In the genomic region with DNA sequence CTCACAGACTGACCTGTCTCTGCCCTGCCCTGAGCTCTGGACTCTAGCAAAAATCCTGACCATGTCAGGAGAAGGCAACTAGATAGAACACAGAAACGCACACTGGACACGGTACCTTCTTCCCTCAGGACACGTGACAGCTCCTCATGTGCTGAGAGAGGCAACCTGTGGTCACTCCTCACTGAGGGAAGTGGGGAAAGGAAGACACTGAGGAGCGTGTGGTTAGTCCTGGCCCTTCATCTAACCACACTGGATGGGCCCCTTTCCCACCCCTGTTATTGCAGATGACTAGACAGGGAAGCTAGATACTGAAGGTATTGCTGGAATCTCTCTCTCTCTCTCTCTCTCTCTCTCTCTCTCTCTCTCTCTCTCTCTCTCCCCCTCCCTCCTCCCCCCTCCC, we compare ENCODE assay signal across 30 mouse cellular contexts. TPM values are rescaled to one million over a fixed set of nuclear protein-coding genes. Genes with fewer than 3 reads are reported as not detected.
DNase-seq lines count a peak whose midpoint lies in the region; ATAC-seq and TF ChIP-seq lines count a peak whose summit lies in the region.
"Had no signal": no experiment of that assay in that cellular context is flagged by ENCODE, and none has a peak within 500 bp of the region (broad histone marks: within the 10 kb centered on the region; RNA-seq: fewer than 3 reads in every experiment).

No protein-coding gene starts in this region.

- no peak overlapping the region for H3K4me2 ChIP-seq in heart, postnatal 0 days (ENCODE audit: low read depth, low read length)
- H3K4me2 ChIP-seq: embryonic facial prominence, embryonic 13.5 days; heart, embryonic 15.5 days; hindbrain, embryonic 13.5 days; liver, embryonic 13.5 days; midbrain, embryonic 11.5 days; neural tube, embryonic 12.5 days had no signal

- no peak for TF ChIP-seq CTCF in heart, postnatal 0 days (IDR thresholded peaks at IDR 0.05; ENCODE audit: low read depth)

- no peak overlapping the region for H3K9ac ChIP-seq in heart, postnatal 0 days (replicated peaks; ENCODE audit: low read depth, low read length)
- H3K9ac ChIP-seq: embryonic facial prominence, embryonic 13.5 days; heart, embryonic 15.5 days; hindbrain, embryonic 13.5 days; liver, embryonic 13.5 days; neural tube, embryonic 12.5 days had no signal

- no peaks in the 10 kb centered on the region for H3K27me3 ChIP-seq in heart, postnatal 0 days (ENCODE audit: control insufficient read depth, insufficient read depth, low read length)
- H3K27me3 ChIP-seq: embryonic facial prominence, embryonic 13.5 days; heart, embryonic 15.5 days; hindbrain, embryonic 13.5 days; neural tube, embryonic 12.5 days had no signal

- WGBS in heart, postnatal 0 days, result 45% methylated on average over 4 of the region's 4 CpGs

- H3K27ac ChIP-seq in heart, postnatal 0 days (ENCODE audit: low read depth), result no peak overlapping the region
- H3K27ac ChIP-seq: embryonic facial prominence, embryonic 13.5 days; heart, embryonic 10.5 days; heart, embryonic 15.5 days; hindbrain, embryonic 13.5 days; layer of hippocampus, adult 2 months; left cerebral cortex, adult 2 months; liver, embryonic 13.5 days; macrophage; neural tube, embryonic 12.5 days had no signal

- peak; percentile 4 for DNase-seq in heart, postnatal 0 days (ENCODE audit: low spot score)
- DNase-seq in heart, adult 18-20 months, result no peak
- peak; percentile 39 for DNase-seq in MN1 (ENCODE audit: low spot score)
- no peak for DNase-seq in liver
- no peak for DNase-seq in left cerebral cortex, adult 9 months (ENCODE audit: low spot score in 2 of 2)
- no peak for DNase-seq in left cerebral cortex, postnatal 25 days (ENCODE audit: low spot score in 2 of 2)
- DNase-seq: adrenal gland, adult 8-10 months; cerebellum, adult 2 months; cerebellum, postnatal 36 days; embryo, embryonic 11 days; gastrocnemius, postnatal 10 days; heart, postnatal 36 days; kidney, postnatal 36 days; left cerebral cortex, postnatal 4 days; liver, embryonic 13.5 days; lung, adult 18-20 months had no signal

- H3K36me3 ChIP-seq in heart, postnatal 0 days (replicated peaks; ENCODE audit: control insufficient read depth, insufficient read depth, low read length), result no peaks in the 10 kb centered on the region
- H3K36me3 ChIP-seq: embryonic facial prominence, embryonic 13.5 days; heart, embryonic 10.5 days; heart, embryonic 15.5 days; hindbrain, embryonic 13.5 days; liver, embryonic 13.5 days; neural tube, embryonic 12.5 days had no signal

- no peak for TF ChIP-seq EP300 in heart, postnatal 0 days (IDR thresholded peaks at IDR 0.05; ENCODE audit: low read depth)

- H3K4me1 ChIP-seq in heart, postnatal 0 days (ENCODE audit: control insufficient read depth, insufficient read depth), result no peaks in the 10 kb centered on the region
- H3K4me1 ChIP-seq: heart, embryonic 15.5 days; hindbrain, embryonic 13.5 days; liver, embryonic 13.5 days; neural tube, embryonic 12.5 days had no signal

- no peaks in the 10 kb centered on the region for H3K9me3 ChIP-seq in heart, postnatal 0 days (replicated peaks; ENCODE audit: control insufficient read depth, low read length)
- H3K9me3 ChIP-seq: embryonic facial prominence, embryonic 13.5 days; heart, embryonic 10.5 days; heart, embryonic 15.5 days; hindbrain, embryonic 13.5 days; liver, embryonic 13.5 days; neural tube, embryonic 12.5 days had no signal

- no peak overlapping the region for H3K4me3 ChIP-seq in heart, postnatal 0 days (ENCODE audit: low read depth, low read length)
- H3K4me3 ChIP-seq: embryonic facial prominence, embryonic 13.5 days; heart, embryonic 10.5 days; heart, embryonic 15.5 days; hindbrain, embryonic 13.5 days; layer of hippocampus, adult 2 months; left cerebral cortex, adult 2 months; liver, embryonic 13.5 days; myocyte; neural tube, embryonic 12.5 days had no signal

- intact Hi-C loops in left cerebral cortex, postnatal 25 days (cut with DNase I), result no loop called here

- no peak for ATAC-seq in heart, postnatal 0 days (ENCODE audit: insufficient read depth, low read depth)
- peak; percentile 74 for ATAC-seq in megakaryocyte, adult 5-6 weeks (ENCODE audit: poor library complexity, severe bottlenecking)
- ATAC-seq: forebrain, embryonic 16.5 days; intestine, embryonic 16.5 days; lung, postnatal 0 days had no signal

RNA-seq across cellular contexts. Expression of a gene that starts 14.9 kb away (rescaled TPM):
- 5.4 and 5.5 TPM in 2 replicates for total RNA-seq in heart, postnatal 0 days (2014; rRNA removed; ENCODE audit: low replicate concordance)
- polyA plus RNA-seq in heart, postnatal 0 days (2015; fragmentation: Nextera tagmentation; extraction: Ambion mirVana), result 1.5 TPM in 2 replicates
- total RNA-seq in heart, adult 18-20 months (2021), result 10 to 100 TPM; 70.1 to 70.9 TPM
- 0.66 and 1.6 TPM in 2 replicates for total RNA-seq in megakaryocyte, adult 5-6 weeks (2015)
- total RNA-seq in megakaryocyte, adult 5-6 weeks (2017), result 0.33 and 0.48 TPM in 2 replicates
- total RNA-seq in left cerebral cortex, postnatal 25 days (2021), result 100 to 1,000 TPM; 111 to 115 TPM
- polyA plus RNA-seq: macrophage, myocyte had no signal

RNA-seq across cellular contexts. Expression of a gene that starts 24.6 kb away (rescaled TPM):
- 75.3 and 102 TPM in 2 replicates for total RNA-seq in heart, postnatal 0 days (2014; rRNA removed; ENCODE audit: low replicate concordance)
- 94.6 and 97.2 TPM in 2 replicates for polyA plus RNA-seq in heart, postnatal 0 days (2015; fragmentation: Nextera tagmentation; extraction: Ambion mirVana)
- total RNA-seq in heart, adult 18-20 months (2021), result 100 to 1,000 TPM; 122 to 123 TPM
- total RNA-seq in megakaryocyte, adult 5-6 weeks (2015), result 76.1 and 81.6 TPM in 2 replicates
- total RNA-seq in megakaryocyte, adult 5-6 weeks (2017), result 33.4 and 48.2 TPM in 2 replicates
- 10 to 100 TPM; 16.3 to 24.0 TPM for total RNA-seq in left cerebral cortex, postnatal 25 days (2021)

RNA-seq across cellular contexts. Expression of a gene that starts 53.1 kb away (rescaled TPM):
- 114 and 136 TPM in 2 replicates for total RNA-seq in heart, postnatal 0 days (2014; rRNA removed; ENCODE audit: low replicate concordance)
- polyA plus RNA-seq in heart, postnatal 0 days (2015; fragmentation: Nextera tagmentation; extraction: Ambion mirVana), result 188 TPM in 2 replicates
- total RNA-seq in heart, adult 18-20 months (2021), result 100 to 1,000 TPM; 145 to 150 TPM
- total RNA-seq in megakaryocyte, adult 5-6 weeks (2015), result 85.5 and 103 TPM in 2 replicates
- total RNA-seq in megakaryocyte, adult 5-6 weeks (2017), result 91.0 and 123 TPM in 2 replicates
- total RNA-seq in left cerebral cortex, postnatal 25 days (2021), result 10 to 100 TPM in 1 of 2 experiments, 1 to 10 TPM in 1; 8.9 to 15.6 TPM

Comparison
In these comparisons a context has a peak if more than half of its experiments do, and no peak if none do; other contexts are left out.
1. DNase-seq: peak in heart, postnatal 0 days (single experiment) and MN1 (single experiment); none in heart, adult 18-20 months (0 of 2), liver (single experiment), left cerebral cortex, adult 9 months (0 of 2) and left cerebral cortex, postnatal 25 days (0 of 2).
2. RNA of a gene that starts 14.9 kb away (total RNA-seq): 111 to 115 TPM in left cerebral cortex, postnatal 25 days and 70.1 to 70.9 TPM in heart, adult 18-20 months; 5.4 to 5.5 TPM in heart, postnatal 0 days and 0.33 to 1.6 TPM in megakaryocyte, adult 5-6 weeks; every median in the first group is over 10 times any median in the second.